Comparison of ENCODE assay signal across 19 mouse cellular contexts in the genomic region with DNA sequence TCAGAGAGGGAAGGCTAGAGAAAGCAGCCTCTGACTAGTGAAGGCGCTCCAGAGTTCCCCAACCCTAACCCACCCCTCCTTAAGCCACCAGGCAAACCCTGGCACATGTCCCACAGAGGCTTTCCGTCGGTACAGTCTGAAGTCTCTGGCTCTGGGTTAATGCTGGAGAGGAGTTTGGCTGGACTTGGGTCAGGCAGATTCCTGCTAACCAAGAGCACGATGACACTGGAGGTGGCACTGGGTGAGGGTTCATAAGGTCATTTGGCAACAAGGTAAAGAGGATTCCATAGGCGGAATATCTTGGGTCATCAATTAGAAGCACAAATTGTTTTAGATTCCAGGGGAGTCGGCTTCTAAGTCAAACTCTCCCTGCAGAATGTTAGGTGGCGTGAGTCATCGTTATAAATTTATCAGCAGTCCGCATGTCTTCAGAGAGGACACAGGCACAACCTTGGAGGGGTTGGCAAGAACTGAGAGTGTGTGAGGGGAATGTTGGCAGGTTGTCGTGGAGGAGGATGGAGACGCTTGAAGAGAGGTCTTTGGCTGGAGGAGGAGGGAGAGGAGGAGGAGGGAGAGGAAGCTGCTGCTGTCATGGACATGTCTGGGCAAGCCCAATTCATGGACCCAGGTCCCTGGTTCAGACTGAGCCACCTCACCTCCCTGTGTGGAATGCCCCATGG.
DNase-seq lines count a peak whose midpoint lies in the region; ATAC-seq lines count a peak whose summit lies in the region.
"Had no signal": no experiment of that assay in that cellular context is flagged by ENCODE, and none has a peak within 500 bp of the region (broad histone marks: within the 10 kb centered on the region; RNA-seq: fewer than 3 reads in every experiment).

No protein-coding gene starts in this region.

- H3K27ac ChIP-seq in midbrain, embryonic 11.5 days (ENCODE audit: low read depth, low read length): no peak overlapping the region
- H3K27ac ChIP-seq in midbrain, embryonic 15.5 days: no peak overlapping the region
- no peak overlapping the region for H3K27ac ChIP-seq in forebrain, embryonic 14.5 days (ENCODE audit: low read depth, low read length)
- H3K27ac ChIP-seq: embryonic facial prominence, embryonic 10.5 days; forebrain, embryonic 15.5 days; hindbrain, embryonic 15.5 days; kidney, postnatal 0 days; neural tube, embryonic 13.5 days; stomach, embryonic 15.5 days had no signal

- no peak overlapping the region for H3K4me2 ChIP-seq in midbrain, embryonic 11.5 days
- no peak overlapping the region for H3K4me2 ChIP-seq in midbrain, embryonic 15.5 days
- no peak overlapping the region for H3K4me2 ChIP-seq in forebrain, embryonic 14.5 days (ENCODE audit: low read length)
- H3K4me2 ChIP-seq: forebrain, embryonic 15.5 days; heart, embryonic 11.5 days; hindbrain, embryonic 15.5 days; neural tube, embryonic 13.5 days; stomach, embryonic 15.5 days had no signal

- H3K4me1 ChIP-seq in midbrain, embryonic 11.5 days (ENCODE audit: control insufficient read depth, insufficient read depth, low read length): no peaks in the 10 kb centered on the region
- no peaks in the 10 kb centered on the region for H3K4me1 ChIP-seq in midbrain, embryonic 15.5 days
- H3K4me1 ChIP-seq in forebrain, embryonic 14.5 days (ENCODE audit: control insufficient read depth, insufficient read depth, low read length): no peaks in the 10 kb centered on the region
- H3K4me1 ChIP-seq: forebrain, embryonic 15.5 days; hindbrain, embryonic 15.5 days; neural tube, embryonic 13.5 days; stomach, embryonic 15.5 days had no signal

- peak; percentile 21 for DNase-seq in gastrocnemius, postnatal 10 days
- DNase-seq in gastrocnemius, adult 8-10 months (ENCODE audit: low spot score in 2 of 2): no peak
- peak; percentile 67 for DNase-seq in midbrain, embryonic 11.5 days (ENCODE audit: low spot score, missing footprints)
- peak; percentile 59 to 68 for DNase-seq in adrenal gland, postnatal 36 days
- DNase-seq in kidney, postnatal 36 days: peak; percentile 72 to 79
- no peak for DNase-seq in forebrain, embryonic 14.5 days (ENCODE audit: low spot score)
- no peak for DNase-seq in cerebellum, adult 9-10 months
- DNase-seq: cerebellum, postnatal 25 days; heart, postnatal 36 days; thymus, postnatal 14 days had no signal

- no peak overlapping the region for H3K4me3 ChIP-seq in midbrain, embryonic 11.5 days (ENCODE audit: low read depth, low read length)
- no peak overlapping the region for H3K4me3 ChIP-seq in midbrain, embryonic 15.5 days
- no peak overlapping the region for H3K4me3 ChIP-seq in forebrain, embryonic 14.5 days (ENCODE audit: low read depth, low read length)
- H3K4me3 ChIP-seq: embryonic facial prominence, embryonic 10.5 days; erythroblast, embryonic 14.5 days; forebrain, embryonic 15.5 days; hindbrain, embryonic 15.5 days; neural tube, embryonic 13.5 days; stomach, embryonic 15.5 days had no signal

- no peaks in the 10 kb centered on the region for H3K27me3 ChIP-seq in midbrain, embryonic 11.5 days (ENCODE audit: control insufficient read depth, insufficient read depth, low read length)
- H3K27me3 ChIP-seq in midbrain, embryonic 15.5 days (replicated peaks): no peaks in the 10 kb centered on the region
- no peaks in the 10 kb centered on the region for H3K27me3 ChIP-seq in forebrain, embryonic 14.5 days (replicated peaks; ENCODE audit: control insufficient read depth, insufficient read depth, low read length)
- H3K27me3 ChIP-seq: forebrain, embryonic 15.5 days; hindbrain, embryonic 15.5 days; neural tube, embryonic 13.5 days; stomach, embryonic 15.5 days had no signal

- no peak overlapping the region for H3K9ac ChIP-seq in midbrain, embryonic 11.5 days (ENCODE audit: low read length)
- H3K9ac ChIP-seq in midbrain, embryonic 15.5 days: no peak overlapping the region
- H3K9ac ChIP-seq in forebrain, embryonic 14.5 days (ENCODE audit: low read length): no peak overlapping the region
- H3K9ac ChIP-seq: forebrain, embryonic 15.5 days; hindbrain, embryonic 15.5 days; neural tube, embryonic 13.5 days; stomach, embryonic 15.5 days had no signal

- no peaks in the 10 kb centered on the region for H3K36me3 ChIP-seq in midbrain, embryonic 11.5 days (ENCODE audit: control insufficient read depth, insufficient read depth, low read length)
- H3K36me3 ChIP-seq in midbrain, embryonic 15.5 days (replicated peaks): no peaks in the 10 kb centered on the region
- no peaks in the 10 kb centered on the region for H3K36me3 ChIP-seq in forebrain, embryonic 14.5 days (ENCODE audit: control insufficient read depth, insufficient read depth, low read length)
- H3K36me3 ChIP-seq: embryonic facial prominence, embryonic 10.5 days; forebrain, embryonic 15.5 days; hindbrain, embryonic 15.5 days; neural tube, embryonic 13.5 days; stomach, embryonic 15.5 days had no signal

- WGBS in midbrain, embryonic 11.5 days: 90% methylated on average over 11 of the region's 11 CpGs
- 86% methylated on average over 11 of the region's 11 CpGs for WGBS in midbrain, embryonic 15.5 days
- 87% methylated on average over 11 of the region's 11 CpGs for WGBS in forebrain, embryonic 14.5 days

- no peaks in the 10 kb centered on the region for H3K9me3 ChIP-seq in midbrain, embryonic 11.5 days (ENCODE audit: control insufficient read depth, low read length)
- no peaks in the 10 kb centered on the region for H3K9me3 ChIP-seq in midbrain, embryonic 15.5 days
- H3K9me3 ChIP-seq in forebrain, embryonic 14.5 days (replicated peaks; ENCODE audit: control insufficient read depth, low read length): no peaks in the 10 kb centered on the region
- H3K9me3 ChIP-seq: embryonic facial prominence, embryonic 10.5 days; forebrain, embryonic 15.5 days; hindbrain, embryonic 15.5 days; neural tube, embryonic 13.5 days; stomach, embryonic 15.5 days had no signal

- no peak for ATAC-seq in midbrain, embryonic 11.5 days (ENCODE audit: low FRiP score)
- no peak for ATAC-seq in midbrain, embryonic 15.5 days (replicated peaks)
- ATAC-seq in forebrain, embryonic 14.5 days: no peak
- ATAC-seq: forebrain, embryonic 15.5 days had no signal

Comparison
In these comparisons a context has a peak if more than half of its experiments do, and no peak if none do; other contexts are left out.
1. DNase-seq: peak in gastrocnemius, postnatal 10 days (single experiment), midbrain, embryonic 11.5 days (single experiment), adrenal gland, postnatal 36 days (2 of 2) and kidney, postnatal 36 days (2 of 2); none in gastrocnemius, adult 8-10 months (0 of 2), forebrain, embryonic 14.5 days (single experiment) and cerebellum, adult 9-10 months (single experiment).